ENCODE assay signal across 8 mouse cellular contexts in genomic region chr19:46374477-46375088, GRCm38 (mm10). TPM values are rescaled to one million over a fixed set of nuclear protein-coding genes. Genes with fewer than 3 reads are reported as not detected.
DNase-seq lines count a peak whose midpoint lies in the region; ATAC-seq lines count a peak whose summit lies in the region.

No protein-coding gene starts in this region.

- H3K4me1 ChIP-seq in hindbrain, embryonic 10.5 days (replicated peaks), result peaks cover 11% of the 10 kb centered on the region
- no peaks in the 10 kb centered on the region for H3K4me1 ChIP-seq in hindbrain, embryonic 14.5 days (replicated peaks; ENCODE audit: control insufficient read depth, insufficient read depth, low read length)
- no peaks in the 10 kb centered on the region for H3K4me1 ChIP-seq in forebrain, embryonic 11.5 days (replicated peaks; ENCODE audit: control insufficient read depth, insufficient read depth, low read length)
- H3K4me1 ChIP-seq in liver, embryonic 15.5 days (replicated peaks), result peaks cover 10% of the 10 kb centered on the region

- H3K4me2 ChIP-seq in hindbrain, embryonic 14.5 days (replicated peaks), result no peak overlapping the region
- H3K4me2 ChIP-seq in forebrain, embryonic 11.5 days (ENCODE audit: low read depth, low read length, severe bottlenecking), result no peak overlapping the region
- H3K4me2 ChIP-seq in liver, embryonic 15.5 days, result no peak overlapping the region; the same call in 1 of the 2 replicates

- peak; percentile 18 for DNase-seq in hindbrain, embryonic 10.5 days (ENCODE audit: low spot score)
- DNase-seq in hindbrain, embryonic 14.5 days (ENCODE audit: low spot score), result no peak
- DNase-seq in ES-CJ7 (ENCODE audit: low read depth, low spot score), result peak; percentile 42
- no peak for DNase-seq in forebrain, embryonic 11.5 days (ENCODE audit: low spot score)
- no peak for DNase-seq in spleen, postnatal 14 days (ENCODE audit: low spot score in 2 of 2)
- no peak for DNase-seq in heart, adult 18-20 months
- DNase-seq in left cerebral cortex, adult 9 months (ENCODE audit: low spot score in 2 of 2), result no peak

- peaks cover 41% of the 10 kb centered on the region for H3K36me3 ChIP-seq in hindbrain, embryonic 10.5 days
- H3K36me3 ChIP-seq in hindbrain, embryonic 14.5 days (replicated peaks; ENCODE audit: control insufficient read depth, insufficient read depth), result peaks cover 39% of the 10 kb centered on the region
- peaks cover 3% of the 10 kb centered on the region for H3K36me3 ChIP-seq in forebrain, embryonic 11.5 days (ENCODE audit: control insufficient read depth, insufficient read depth, low read length)
- peaks cover 39% of the 10 kb centered on the region for H3K36me3 ChIP-seq in liver, embryonic 15.5 days (replicated peaks)

- H3K27ac ChIP-seq in hindbrain, embryonic 10.5 days, result peak overlapping the region; percentile 6; the same call in 1 of the 2 replicates
- no peak overlapping the region; the same call in 1 of the 2 replicates for H3K27ac ChIP-seq in hindbrain, embryonic 14.5 days
- no peak overlapping the region for H3K27ac ChIP-seq in forebrain, embryonic 11.5 days (ENCODE audit: low read depth, low read length)
- no peak overlapping the region for H3K27ac ChIP-seq in liver, embryonic 15.5 days (replicated peaks)

- ATAC-seq in hindbrain, embryonic 14.5 days (ENCODE audit: low FRiP score), result no peak
- 0 out of 2 replicates have a peak, but pooled peaks have one; percentile 27 for ATAC-seq in forebrain, embryonic 11.5 days (replicated peaks; ENCODE audit: low FRiP score)
- ATAC-seq in liver, embryonic 15.5 days (ENCODE audit: insufficient read depth), result peak; percentile 32; the same call in 1 of the 2 replicates

- H3K9me3 ChIP-seq in hindbrain, embryonic 10.5 days, result no peaks in the 10 kb centered on the region
- H3K9me3 ChIP-seq in hindbrain, embryonic 14.5 days (ENCODE audit: control insufficient read depth, low read length), result no peaks in the 10 kb centered on the region
- H3K9me3 ChIP-seq in forebrain, embryonic 11.5 days (ENCODE audit: control insufficient read depth, low read length), result no peaks in the 10 kb centered on the region
- H3K9me3 ChIP-seq in liver, embryonic 15.5 days (replicated peaks), result no peaks in the 10 kb centered on the region

- 46% methylated on average over 21 of the region's 21 CpGs for WGBS in hindbrain, embryonic 10.5 days
- 43% methylated on average over 21 of the region's 21 CpGs for WGBS in hindbrain, embryonic 14.5 days
- 46% methylated on average over 21 of the region's 21 CpGs for WGBS in forebrain, embryonic 11.5 days
- 80% methylated on average over 21 of the region's 21 CpGs for WGBS in liver, embryonic 15.5 days (ENCODE audit: insufficient replicate concordance)

- no peaks in the 10 kb centered on the region for H3K27me3 ChIP-seq in hindbrain, embryonic 10.5 days (ENCODE audit: insufficient read depth, poor library complexity, severe bottlenecking)
- H3K27me3 ChIP-seq in hindbrain, embryonic 14.5 days (ENCODE audit: control insufficient read depth, insufficient read depth, low read length), result no peaks in the 10 kb centered on the region
- H3K27me3 ChIP-seq in forebrain, embryonic 11.5 days (ENCODE audit: control insufficient read depth, insufficient read depth, low read length), result no peaks in the 10 kb centered on the region
- H3K27me3 ChIP-seq in liver, embryonic 15.5 days, result no peaks in the 10 kb centered on the region

- H3K4me3 ChIP-seq in hindbrain, embryonic 10.5 days, result no peak overlapping the region
- H3K4me3 ChIP-seq in hindbrain, embryonic 14.5 days (replicated peaks; ENCODE audit: low read length), result no peak overlapping the region
- H3K4me3 ChIP-seq in forebrain, embryonic 11.5 days (ENCODE audit: low read depth, low read length), result no peak overlapping the region
- no peak overlapping the region for H3K4me3 ChIP-seq in liver, embryonic 15.5 days (replicated peaks)

- no peak overlapping the region for H3K9ac ChIP-seq in hindbrain, embryonic 14.5 days
- H3K9ac ChIP-seq in forebrain, embryonic 11.5 days (ENCODE audit: low read length), result no peak overlapping the region
- H3K9ac ChIP-seq in liver, embryonic 15.5 days, result no peak overlapping the region

RNA-seq across cellular contexts. Expression of gene Actr1a, which starts 21.0 kb away (rescaled TPM):
- 193 and 229 TPM in 2 replicates for polyA plus RNA-seq in hindbrain, embryonic 10.5 days (2016; fragmentation: Nextera tagmentation; extraction: Ambion mirVana)
- 327 and 382 TPM in 2 replicates for polyA plus RNA-seq in hindbrain, embryonic 14.5 days (2014; fragmentation: Nextera tagmentation; extraction: Ambion mirVana)
- polyA plus RNA-seq in forebrain, embryonic 11.5 days (2014; fragmentation: Nextera tagmentation; extraction: Ambion mirVana), result 204 and 232 TPM in 2 replicates
- polyA plus RNA-seq in liver, embryonic 15.5 days (2015; fragmentation: Nextera tagmentation; extraction: Ambion mirVana), result 49.4 and 53.3 TPM in 2 replicates
- 10 to 100 TPM; 86.6 to 89.7 TPM for total RNA-seq in heart, adult 18-20 months (2021)

RNA-seq across cellular contexts. Expression of gene Sufu, which starts 22.1 kb away (rescaled TPM):
- polyA plus RNA-seq in hindbrain, embryonic 10.5 days (2016; fragmentation: Nextera tagmentation; extraction: Ambion mirVana), result 49.1 and 52.1 TPM in 2 replicates
- polyA plus RNA-seq in hindbrain, embryonic 14.5 days (2014; fragmentation: Nextera tagmentation; extraction: Ambion mirVana), result 23.0 and 24.1 TPM in 2 replicates
- 48.3 and 48.6 TPM in 2 replicates for polyA plus RNA-seq in forebrain, embryonic 11.5 days (2014; fragmentation: Nextera tagmentation; extraction: Ambion mirVana)
- 5.4 and 5.8 TPM in 2 replicates for polyA plus RNA-seq in liver, embryonic 15.5 days (2015; fragmentation: Nextera tagmentation; extraction: Ambion mirVana)
- 10 to 100 TPM; 10.1 to 11.6 TPM for total RNA-seq in heart, adult 18-20 months (2021)

RNA-seq across cellular contexts. Expression of gene 2310034G01Rik, which starts 24.5 kb away (rescaled TPM):
- 1.1 and 1.4 TPM in 2 replicates for polyA plus RNA-seq in hindbrain, embryonic 10.5 days (2016; fragmentation: Nextera tagmentation; extraction: Ambion mirVana)
- polyA plus RNA-seq in hindbrain, embryonic 14.5 days (2014; fragmentation: Nextera tagmentation; extraction: Ambion mirVana), result 2.5 and 2.8 TPM in 2 replicates
- polyA plus RNA-seq in forebrain, embryonic 11.5 days (2014; fragmentation: Nextera tagmentation; extraction: Ambion mirVana), result 1.3 and 2.7 TPM in 2 replicates
- 0.22 and 0.46 TPM in 2 replicates for polyA plus RNA-seq in liver, embryonic 15.5 days (2015; fragmentation: Nextera tagmentation; extraction: Ambion mirVana)
- total RNA-seq in heart, adult 18-20 months (2021), result under 1 TPM; 0.69 TPM

RNA-seq across cellular contexts. Expression of gene Mfsd13a, which starts 33.7 kb away (rescaled TPM):
- polyA plus RNA-seq in hindbrain, embryonic 10.5 days (2016; fragmentation: Nextera tagmentation; extraction: Ambion mirVana), result 10.0 and 11.9 TPM in 2 replicates
- 9.9 and 10.0 TPM in 2 replicates for polyA plus RNA-seq in hindbrain, embryonic 14.5 days (2014; fragmentation: Nextera tagmentation; extraction: Ambion mirVana)
- 7.9 and 8.6 TPM in 2 replicates for polyA plus RNA-seq in forebrain, embryonic 11.5 days (2014; fragmentation: Nextera tagmentation; extraction: Ambion mirVana)
- 12.5 and 14.8 TPM in 2 replicates for polyA plus RNA-seq in liver, embryonic 15.5 days (2015; fragmentation: Nextera tagmentation; extraction: Ambion mirVana)
- total RNA-seq in heart, adult 18-20 months (2021), result 1 to 10 TPM; 3.7 to 4.0 TPM

RNA-seq across cellular contexts. Expression of gene Cuedc2, which starts 36.1 kb away (rescaled TPM):
- polyA plus RNA-seq in hindbrain, embryonic 10.5 days (2016; fragmentation: Nextera tagmentation; extraction: Ambion mirVana), result 260 and 279 TPM in 2 replicates
- polyA plus RNA-seq in hindbrain, embryonic 14.5 days (2014; fragmentation: Nextera tagmentation; extraction: Ambion mirVana), result 318 and 321 TPM in 2 replicates
- 217 and 242 TPM in 2 replicates for polyA plus RNA-seq in forebrain, embryonic 11.5 days (2014; fragmentation: Nextera tagmentation; extraction: Ambion mirVana)
- 73.0 and 82.8 TPM in 2 replicates for polyA plus RNA-seq in liver, embryonic 15.5 days (2015; fragmentation: Nextera tagmentation; extraction: Ambion mirVana)
- 10 to 100 TPM; 91.4 to 92.1 TPM for total RNA-seq in heart, adult 18-20 months (2021)

Comparison
In these comparisons a context has a peak if more than half of its experiments do, and no peak if none do; other contexts are left out.
1. DNase-seq: peak in hindbrain, embryonic 10.5 days (single experiment) and ES-CJ7 (single experiment); none in hindbrain, embryonic 14.5 days (single experiment), forebrain, embryonic 11.5 days (single experiment), spleen, postnatal 14 days (0 of 2), heart, adult 18-20 months (0 of 2) and left cerebral cortex, adult 9 months (0 of 2).